Mouse (Mus musculus) spleen, adult 2 months (tissue): ENCODE measurements around the gene F11r.

Experiments used
- CTCF ChIP-seq: fragments of 200-500 bp; IDR thresholded peaks from 2 replicates; pipeline ENCODE4 v1.5.1; 2011; ENCODE audit warnings: mild to moderate bottlenecking, inconsistent platforms; ENCODE audit not compliant: insufficient read depth, insufficient read length, insufficient replicate concordance; ENCODE audit errors: extremely low read depth
- POLR2A ChIP-seq: fragments of 200-500 bp; IDR thresholded peaks from 2 replicates; pipeline ENCODE4 v1.6.1; 2011; ENCODE audit warnings: low read depth, low read length, inconsistent platforms

DNA sequence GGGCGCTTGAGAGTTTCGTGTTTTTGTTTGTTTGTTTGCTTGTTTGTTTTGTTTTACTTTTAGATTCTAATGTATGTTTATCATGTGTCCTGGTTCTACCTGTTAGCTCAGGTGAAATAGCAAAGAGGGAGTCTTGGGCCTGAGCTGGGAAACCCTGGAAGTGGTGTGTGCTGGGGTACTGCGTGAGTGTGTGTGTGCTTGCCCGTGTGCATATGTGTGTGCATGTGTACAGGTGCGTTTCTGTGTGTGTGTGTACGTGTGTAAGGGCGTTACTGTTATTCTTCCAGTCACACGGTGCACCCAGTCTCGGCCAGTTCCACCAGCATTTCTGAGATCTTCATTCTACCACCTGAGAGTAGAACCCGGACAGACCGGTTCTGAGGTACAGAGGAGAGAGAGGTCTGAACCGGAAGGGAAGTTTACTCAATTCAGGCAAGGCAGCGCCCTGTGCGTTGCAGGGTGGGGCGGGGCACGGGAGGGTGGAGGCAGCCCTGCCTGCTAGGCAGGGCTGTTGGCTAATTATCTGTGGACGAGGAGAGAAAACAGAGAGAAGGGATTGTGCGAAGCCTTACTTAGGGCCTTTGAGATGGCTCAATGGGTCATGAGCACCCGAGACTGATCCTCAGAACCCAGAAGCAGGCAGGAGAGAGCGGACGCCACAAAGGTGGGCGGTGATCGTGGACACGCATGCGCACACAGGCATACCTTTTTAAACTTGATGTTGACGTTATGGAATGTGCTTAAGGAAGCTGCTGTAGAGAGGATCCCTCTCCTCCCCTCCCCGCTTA lies 40.6 kb downstream of the F11r start:
- TF ChIP-seq CTCF: no peak
- TF ChIP-seq POLR2A: no peak
